Mouse (Mus musculus): Measurements from ENCODE around the gene Ctnnd2. TPM values are rescaled to one million over a fixed set of nuclear protein-coding genes. Genes with fewer than 3 reads are reported as not detected.

Ctnnd2 gene
- polyA plus RNA-seq, 1 experiment from 2014 or later: 4.3 TPM

GRCm38 (mm10) chr15:30506476-30506875 lies 334.1 kb downstream of the Ctnnd2 start:
- H3K4me3 ChIP-seq (ENCODE audit: low read depth, low read length): no peak overlapping the region
- no peak overlapping the region for H3K27ac ChIP-seq (ENCODE audit: low read length)
- no peak overlapping the region for H3K4me2 ChIP-seq (replicated peaks; ENCODE audit: low read depth, low read length)
- H3K9ac ChIP-seq (replicated peaks; ENCODE audit: low read depth): no peak overlapping the region
- H3K9me3 ChIP-seq (ENCODE audit: low read length): no peaks in the 10 kb centered on the region
- H3K4me1 ChIP-seq (ENCODE audit: insufficient read depth, low read depth, low read length): no peaks in the 10 kb centered on the region
- DNase-seq (ENCODE audit: low spot score): no peak
- no peak for TF ChIP-seq CTCF (IDR thresholded peaks at IDR 0.05)
- no peak for TF ChIP-seq EP300 (IDR thresholded peaks at IDR 0.05)
- no peak for ATAC-seq
- 69% methylated on average over 5 of the region's 5 CpGs for WGBS
- H3K36me3 ChIP-seq (ENCODE audit: insufficient read depth, low read length): no peaks in the 10 kb centered on the region
- H3K27me3 ChIP-seq (replicated peaks; ENCODE audit: insufficient read depth, low read length): no peaks in the 10 kb centered on the region

GRCm38 (mm10) chr15:30512467-30512866 lies 340.1 kb downstream of the Ctnnd2 start:
- 73% methylated on average over 3 of the region's 3 CpGs for WGBS
- H3K4me1 ChIP-seq (ENCODE audit: insufficient read depth, low read depth, low read length): no peaks in the 10 kb centered on the region
- no peaks in the 10 kb centered on the region for H3K27me3 ChIP-seq (replicated peaks; ENCODE audit: insufficient read depth, low read length)
- no peak for ATAC-seq
- no peak overlapping the region for H3K4me2 ChIP-seq (replicated peaks; ENCODE audit: low read depth, low read length)
- H3K9me3 ChIP-seq (ENCODE audit: low read length): no peaks in the 10 kb centered on the region
- H3K27ac ChIP-seq (ENCODE audit: low read length): no peak overlapping the region
- H3K36me3 ChIP-seq (ENCODE audit: insufficient read depth, low read length): no peaks in the 10 kb centered on the region
- H3K9ac ChIP-seq (replicated peaks; ENCODE audit: low read depth): no peak overlapping the region
- no peak for TF ChIP-seq EP300 (IDR thresholded peaks at IDR 0.05)
- TF ChIP-seq CTCF (IDR thresholded peaks at IDR 0.05): no peak
- no peak overlapping the region for H3K4me3 ChIP-seq (ENCODE audit: low read depth, low read length)
- no peak for DNase-seq (ENCODE audit: low spot score)

GRCm38 (mm10) chr15:30513122-30513521 lies 340.7 kb downstream of the Ctnnd2 start:
- Histone ChIP-seq H3K4me2 (replicated peaks; ENCODE audit: low read depth, low read length) (no peak overlapping the region), H3K27me3 (replicated peaks; ENCODE audit: insufficient read depth, low read length) (no peaks in the 10 kb centered on the region), H3K36me3 (ENCODE audit: insufficient read depth, low read length) (no peaks in the 10 kb centered on the region), H3K4me1 (ENCODE audit: insufficient read depth, low read depth, low read length) (no peaks in the 10 kb centered on the region), H3K9me3 (ENCODE audit: low read length) (no peaks in the 10 kb centered on the region), H3K4me3 (ENCODE audit: low read depth, low read length) (no peak overlapping the region), H3K9ac (replicated peaks; ENCODE audit: low read depth) (no peak overlapping the region), H3K27ac (ENCODE audit: low read length) (no peak overlapping the region)
- DNase-seq (ENCODE audit: low spot score) (no peak), ATAC-seq (no peak)
- TF ChIP-seq CTCF (IDR thresholded peaks at IDR 0.05) (no peak), EP300 (IDR thresholded peaks at IDR 0.05) (no peak)

GRCm38 (mm10) chr15:30515425-30515824 lies 343.0 kb downstream of the Ctnnd2 start:
- H3K9ac ChIP-seq (replicated peaks; ENCODE audit: low read depth): no peak overlapping the region
- TF ChIP-seq CTCF (IDR thresholded peaks at IDR 0.05): no peak
- no peak for TF ChIP-seq EP300 (IDR thresholded peaks at IDR 0.05)
- no peaks in the 10 kb centered on the region for H3K9me3 ChIP-seq (ENCODE audit: low read length)
- H3K27me3 ChIP-seq (replicated peaks; ENCODE audit: insufficient read depth, low read length): no peaks in the 10 kb centered on the region
- no peak overlapping the region for H3K27ac ChIP-seq (ENCODE audit: low read length)
- H3K36me3 ChIP-seq (ENCODE audit: insufficient read depth, low read length): no peaks in the 10 kb centered on the region
- no peaks in the 10 kb centered on the region for H3K4me1 ChIP-seq (ENCODE audit: insufficient read depth, low read depth, low read length)
- 54% methylated on average over 4 of the region's 4 CpGs for WGBS
- no peak overlapping the region for H3K4me2 ChIP-seq (replicated peaks; ENCODE audit: low read depth, low read length)
- ATAC-seq (no peak), DNase-seq (ENCODE audit: low spot score) (no peak)
- no peak overlapping the region for H3K4me3 ChIP-seq (ENCODE audit: low read depth, low read length)

GRCm38 (mm10) chr15:30541459-30541858 lies 369.1 kb downstream of the Ctnnd2 start:
- Histone ChIP-seq H3K9me3 (ENCODE audit: low read length) (no peaks in the 10 kb centered on the region), H3K4me3 (ENCODE audit: low read depth, low read length) (no peak overlapping the region), H3K36me3 (ENCODE audit: insufficient read depth, low read length) (no peaks in the 10 kb centered on the region), H3K27ac (ENCODE audit: low read length) (no peak overlapping the region), H3K27me3 (replicated peaks; ENCODE audit: insufficient read depth, low read length) (no peaks in the 10 kb centered on the region), H3K4me1 (ENCODE audit: insufficient read depth, low read depth, low read length) (no peaks in the 10 kb centered on the region), H3K9ac (replicated peaks; ENCODE audit: low read depth) (no peak overlapping the region), H3K4me2 (replicated peaks; ENCODE audit: low read depth, low read length) (no peak overlapping the region)
- TF ChIP-seq CTCF (IDR thresholded peaks at IDR 0.05): no peak
- no peak for TF ChIP-seq EP300 (IDR thresholded peaks at IDR 0.05)
- 69% methylated on average over 5 of the region's 5 CpGs for WGBS
- no peak for DNase-seq (ENCODE audit: low spot score)
- no peak for ATAC-seq

GRCm38 (mm10) chr15:30548263-30548662 lies 375.9 kb downstream of the Ctnnd2 start:
- H3K4me2 ChIP-seq (replicated peaks; ENCODE audit: low read depth, low read length): no peak overlapping the region
- TF ChIP-seq EP300 (IDR thresholded peaks at IDR 0.05) (no peak), CTCF (IDR thresholded peaks at IDR 0.05) (no peak)
- H3K27me3 ChIP-seq (replicated peaks; ENCODE audit: insufficient read depth, low read length): no peaks in the 10 kb centered on the region
- DNase-seq (ENCODE audit: low spot score): no peak
- no peaks in the 10 kb centered on the region for H3K4me1 ChIP-seq (ENCODE audit: insufficient read depth, low read depth, low read length)
- 82% methylated on average over 4 of the region's 4 CpGs for WGBS
- no peak for ATAC-seq
- H3K9ac ChIP-seq (replicated peaks; ENCODE audit: low read depth): no peak overlapping the region
- H3K36me3 ChIP-seq (ENCODE audit: insufficient read depth, low read length): no peaks in the 10 kb centered on the region
- no peak overlapping the region for H3K4me3 ChIP-seq (ENCODE audit: low read depth, low read length)
- no peak overlapping the region for H3K27ac ChIP-seq (ENCODE audit: low read length)
- H3K9me3 ChIP-seq (ENCODE audit: low read length): no peaks in the 10 kb centered on the region

- Histone ChIP-seq H3K9me3 (ENCODE audit: low read length) (no peaks in the 10 kb centered on the region), H3K27me3 (replicated peaks; ENCODE audit: insufficient read depth, low read length) (no peaks in the 10 kb centered on the region), H3K36me3 (ENCODE audit: insufficient read depth, low read length) (no peaks in the 10 kb centered on the region), H3K4me1 (ENCODE audit: insufficient read depth, low read depth, low read length) (no peaks in the 10 kb centered on the region), H3K27ac (ENCODE audit: low read length) (no peak overlapping the region), H3K4me3 (ENCODE audit: low read depth, low read length) (no peak overlapping the region), H3K4me2 (replicated peaks; ENCODE audit: low read depth, low read length) (no peak overlapping the region), H3K9ac (replicated peaks; ENCODE audit: low read depth) (no peak overlapping the region)
- TF ChIP-seq CTCF (IDR thresholded peaks at IDR 0.05) (no peak), EP300 (IDR thresholded peaks at IDR 0.05) (no peak)
- no peak for ATAC-seq
- WGBS: 85% methylated on average over 12 of the region's 12 CpGs
- DNase-seq (ENCODE audit: low spot score): no peak
Observed at GRCm38 (mm10) chr15:30550956-30551355, 378.6 kb downstream of the Ctnnd2 start.

All from lung, postnatal 0 days (tissue).